Mouse (Mus musculus) ES-Bruce4 (cell line): ENCODE data around the gene Sept5.

ENCODE experiments used
- CTCF ChIP-seq: IDR thresholded peaks from one replicate; pipeline ENCODE4 v1.8.1; 2011; ENCODE audit warnings: low read depth, low read length
- EP300 ChIP-seq: IDR thresholded peaks from 2 replicates; pipeline ENCODE4 v1.6.1; 2011; ENCODE audit warnings: low read depth, low read length; ENCODE audit not compliant: insufficient read depth
- POLR2A ChIP-seq: IDR thresholded peaks from one replicate; pipeline ENCODE4 v1.8.1; 2011; ENCODE audit warnings: low read length; ENCODE audit not compliant: insufficient read depth

DNA sequence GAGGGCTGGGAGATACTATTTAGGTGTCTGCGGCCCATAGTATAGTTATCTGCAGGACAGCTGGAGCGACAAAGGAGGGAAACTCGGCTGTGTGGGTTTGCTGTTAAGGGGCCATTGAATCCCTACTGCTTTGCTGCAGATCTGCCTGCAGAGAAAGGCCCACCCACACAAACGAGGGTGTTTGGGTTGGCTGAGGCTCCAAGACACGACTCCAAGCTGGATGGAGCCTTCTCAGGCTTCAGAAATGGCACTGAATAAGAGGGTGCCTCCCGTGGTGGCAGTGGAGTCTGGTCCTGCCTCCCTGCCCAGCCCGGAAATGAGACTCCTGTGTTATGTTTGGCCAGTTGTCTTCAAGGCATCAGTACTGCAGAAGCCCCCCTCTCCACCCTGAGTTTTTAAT lies 12.5 kb upstream of the Sept5 start:
- TF ChIP-seq CTCF (no peak), POLR2A (no peak), EP300 (no peak)
